Comparison of ENCODE assay signal across 13 mouse cellular contexts in the genomic region with DNA sequence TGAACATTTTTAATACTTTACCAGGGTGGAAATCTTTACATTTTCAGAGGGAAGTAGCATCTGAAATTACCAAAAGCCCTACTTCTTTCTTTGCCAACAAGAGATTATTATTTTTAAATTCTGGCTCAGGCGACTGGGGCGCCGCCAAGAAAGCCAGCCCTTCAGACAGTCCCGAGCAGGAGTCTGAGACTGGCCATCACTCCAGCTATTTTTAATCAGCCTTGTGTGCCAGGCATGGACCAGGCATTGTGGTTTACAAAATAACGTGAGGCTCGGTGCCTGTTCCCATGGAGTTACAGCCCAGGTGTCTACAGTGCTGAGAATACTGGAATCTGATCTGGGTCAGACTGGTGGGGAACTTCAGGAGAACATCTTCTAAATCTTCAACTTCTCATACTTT. TPM values are rescaled to one million over a fixed set of nuclear protein-coding genes. Genes with fewer than 3 reads are reported as not detected.
DNase-seq lines count a peak whose midpoint lies in the region; ATAC-seq and TF ChIP-seq lines count a peak whose summit lies in the region.
"Had no signal": no experiment of that assay in that cellular context is flagged by ENCODE, and none has a peak within 500 bp of the region (broad histone marks: within the 10 kb centered on the region; RNA-seq: fewer than 3 reads in every experiment).

No protein-coding gene starts in this region.

- WGBS in embryonic facial prominence, embryonic 14.5 days = 63% methylated on average over 6 of the region's 6 CpGs
- WGBS in embryonic facial prominence, embryonic 10.5 days = 87% methylated on average over 6 of the region's 6 CpGs
- 35% methylated on average over 6 of the region's 6 CpGs for WGBS in heart, embryonic 15.5 days

- no peaks in the 10 kb centered on the region for H3K9me3 ChIP-seq in embryonic facial prominence, embryonic 14.5 days (ENCODE audit: control insufficient read depth, low read length)
- H3K9me3 ChIP-seq in embryonic facial prominence, embryonic 10.5 days = no peaks in the 10 kb centered on the region
- no peaks in the 10 kb centered on the region for H3K9me3 ChIP-seq in heart, embryonic 15.5 days (replicated peaks)
- H3K9me3 ChIP-seq: embryonic facial prominence, embryonic 15.5 days; liver, embryonic 15.5 days had no signal

- DNase-seq in embryonic facial prominence, embryonic 14.5 days (ENCODE audit: low spot score) = peak; percentile 13
- DNase-seq in embryonic facial prominence, embryonic 10.5 days (ENCODE audit: low spot score) = no peak
- DNase-seq in brain, embryonic 14.5 days (ENCODE audit: low read depth) = peak; percentile 20
- DNase-seq in gastrocnemius, adult 8-10 months (ENCODE audit: low spot score in 2 of 2) = peak; percentile 12 to 23
- no peak for DNase-seq in lung, postnatal 25 days (ENCODE audit: low spot score)
- DNase-seq in left cerebral cortex, adult 11 months (ENCODE audit: low spot score) = no peak
- DNase-seq in ovary, postnatal 10 days (ENCODE audit: low spot score) = no peak
- DNase-seq: kidney, postnatal 4 days; retina, postnatal 1 day had no signal

- H3K4me3 ChIP-seq in embryonic facial prominence, embryonic 14.5 days (ENCODE audit: low read depth, low read length) = no peak overlapping the region
- no peak overlapping the region for H3K4me3 ChIP-seq in embryonic facial prominence, embryonic 10.5 days
- H3K4me3 ChIP-seq in heart, embryonic 15.5 days = no peak overlapping the region
- H3K4me3 ChIP-seq: embryonic facial prominence, embryonic 15.5 days; liver, embryonic 15.5 days had no signal

- peaks cover 13% of the 10 kb centered on the region for H3K4me1 ChIP-seq in embryonic facial prominence, embryonic 14.5 days (ENCODE audit: control insufficient read depth, insufficient read depth, low read length)
- H3K4me1 ChIP-seq in embryonic facial prominence, embryonic 10.5 days = peaks cover 12% of the 10 kb centered on the region
- peaks cover 26% of the 10 kb centered on the region for H3K4me1 ChIP-seq in heart, embryonic 15.5 days (replicated peaks)
- H3K4me1 ChIP-seq: liver, embryonic 15.5 days had no signal

- H3K27me3 ChIP-seq in embryonic facial prominence, embryonic 14.5 days (replicated peaks; ENCODE audit: control insufficient read depth, insufficient read depth, low read length) = no peaks in the 10 kb centered on the region
- H3K27me3 ChIP-seq in embryonic facial prominence, embryonic 10.5 days (replicated peaks; ENCODE audit: low read depth, poor library complexity, severe bottlenecking) = no peaks in the 10 kb centered on the region
- no peaks in the 10 kb centered on the region for H3K27me3 ChIP-seq in heart, embryonic 15.5 days
- H3K27me3 ChIP-seq: embryonic facial prominence, embryonic 15.5 days; liver, embryonic 15.5 days had no signal

- no peaks in the 10 kb centered on the region for H3K36me3 ChIP-seq in embryonic facial prominence, embryonic 14.5 days (ENCODE audit: control insufficient read depth, insufficient read depth, low read length)
- no peaks in the 10 kb centered on the region for H3K36me3 ChIP-seq in embryonic facial prominence, embryonic 10.5 days (replicated peaks)
- peaks cover 4% of the 10 kb centered on the region; the same call in 1 of the 2 replicates for H3K36me3 ChIP-seq in heart, embryonic 15.5 days
- H3K36me3 ChIP-seq: embryonic facial prominence, embryonic 15.5 days; liver, embryonic 15.5 days had no signal

- ATAC-seq in embryonic facial prominence, embryonic 14.5 days (ENCODE audit: low read depth) = peak; percentile 30; the same call in 1 of the 2 replicates
- ATAC-seq in heart, embryonic 15.5 days (replicated peaks; ENCODE audit: insufficient number of reproducible peaks, insufficient read depth, low FRiP score, low read depth) = peak; percentile 83; the same call in 1 of the 2 replicates
- ATAC-seq: inflammation-experienced regulatory T-cells, adult 6 months had no signal

- no peak for TF ChIP-seq CTCF in brain, embryonic 14.5 days (IDR thresholded peaks at IDR 0.05; ENCODE audit: borderline replicate concordance, extremely low read depth, insufficient read depth, insufficient read length)

- H3K4me2 ChIP-seq in embryonic facial prominence, embryonic 14.5 days (ENCODE audit: low read depth, low read length) = no peak overlapping the region
- peak overlapping the region; percentile 27; the same call in 1 of the 2 replicates for H3K4me2 ChIP-seq in heart, embryonic 15.5 days
- H3K4me2 ChIP-seq: embryonic facial prominence, embryonic 15.5 days; liver, embryonic 15.5 days had no signal

- H3K27ac ChIP-seq in embryonic facial prominence, embryonic 14.5 days (replicated peaks; ENCODE audit: low read depth, low read length) = no peak overlapping the region
- no peak overlapping the region for H3K27ac ChIP-seq in embryonic facial prominence, embryonic 10.5 days (replicated peaks)
- peak overlapping the region; percentile 76 for H3K27ac ChIP-seq in heart, embryonic 15.5 days
- H3K27ac ChIP-seq: embryonic facial prominence, embryonic 15.5 days; liver, embryonic 15.5 days had no signal

- no peak overlapping the region for H3K9ac ChIP-seq in embryonic facial prominence, embryonic 14.5 days (ENCODE audit: low read depth, low read length)
- H3K9ac ChIP-seq in heart, embryonic 15.5 days = no peak overlapping the region
- H3K9ac ChIP-seq: embryonic facial prominence, embryonic 15.5 days; liver, embryonic 15.5 days had no signal

- TF ChIP-seq POLR2A in brain, embryonic 14.5 days (IDR thresholded peaks at IDR 0.05; ENCODE audit: borderline replicate concordance, extremely low read depth, insufficient read depth, insufficient read length, poor library complexity, severe bottlenecking) = no peak

RNA-seq across cellular contexts. Expression of gene Grb14, which starts 58.5 kb away (rescaled TPM):
- 11.6 and 12.0 TPM in 2 replicates for polyA plus RNA-seq in embryonic facial prominence, embryonic 14.5 days (2014; fragmentation: Nextera tagmentation; extraction: Ambion mirVana)
- polyA plus RNA-seq in embryonic facial prominence, embryonic 10.5 days (2016; fragmentation: Nextera tagmentation; extraction: Ambion mirVana) = 3.1 and 4.6 TPM in 2 replicates
- 6.5 and 9.7 TPM in 2 replicates for polyA plus RNA-seq in brain, embryonic 14.5 days (2012; rRNA removed)
- 10 to 100 TPM; 10.3 to 26.3 (median 20.2) TPM for total RNA-seq in gastrocnemius, adult 8-10 months (2022)
- 97.3 and 111 TPM in 2 replicates for polyA plus RNA-seq in heart, embryonic 15.5 days (2015; fragmentation: Nextera tagmentation; extraction: Ambion mirVana)
- polyA plus RNA-seq: inflammation-experienced regulatory T-cells, adult 6 months had no signal

Comparison
In these comparisons a context has a peak if more than half of its experiments do, and no peak if none do; other contexts are left out.
1. DNase-seq: peak in embryonic facial prominence, embryonic 14.5 days (single experiment), brain, embryonic 14.5 days (single experiment) and gastrocnemius, adult 8-10 months (2 of 2); none in embryonic facial prominence, embryonic 10.5 days (single experiment), lung, postnatal 25 days (single experiment), left cerebral cortex, adult 11 months (single experiment) and ovary, postnatal 10 days (single experiment).